Mouse (Mus musculus) bone marrow macrophage, adult 2 months (primary cell): ENCODE data around the gene Gm3033. TPM values are rescaled to one million over a fixed set of nuclear protein-coding genes. Genes with fewer than 3 reads are reported as not detected.
"Not testable (repeated sequence)": the region's sequence is repeated elsewhere in the genome, so short reads cannot be mapped to it uniquely, and the experiment has no call there.

Experiments
- H3K27ac ChIP-seq: 2 replicates; pipeline ENCODE4 v1.5.1; 2012; ENCODE audit warnings: low read depth, low read length; ENCODE audit not compliant: insufficient read depth
- H3K4me1 ChIP-seq: 2 replicates; pipeline ENCODE4 v1.6.1; 2012; ENCODE audit warnings: low read length; ENCODE audit not compliant: control insufficient read depth, insufficient read depth
- H3K4me3 ChIP-seq: 2 replicates; pipeline ENCODE4 v1.5.1; 2012; ENCODE audit warnings: mild to moderate bottlenecking, low read length, moderate library complexity; ENCODE audit not compliant: insufficient read depth
- polyA plus RNA-seq: library from polyadenylated mRNA; stranded (reverse); fragments of >200 nt; gene quantifications from 2 replicates; pipeline ENCODE4 v1.2.4, GENCODE M21; 2012; ENCODE audit not compliant: missing spikeins, insufficient read depth, insufficient read length

Gene Gm3033
- not detected in 2 replicates for polyA plus RNA-seq

GRCm38 (mm10) chr14:3845945-3846344 lies at the start of gene Gm3033:
Gene Gm3033 (plus strand): TSS chr14:3846245.
- H3K27ac ChIP-seq, H3K4me3 ChIP-seq, H3K4me1 ChIP-seq: not testable (repeated sequence)

GRCm38 (mm10) chr14:3809774-3810173 lies 36.3 kb upstream of the Gm3033 start, which contains the start of gene Gm3002:
Gene Gm3002 (plus strand): TSS chr14:3810074.
- not testable (repeated sequence) for H3K4me3 ChIP-seq, H3K27ac ChIP-seq, H3K4me1 ChIP-seq

DNA sequence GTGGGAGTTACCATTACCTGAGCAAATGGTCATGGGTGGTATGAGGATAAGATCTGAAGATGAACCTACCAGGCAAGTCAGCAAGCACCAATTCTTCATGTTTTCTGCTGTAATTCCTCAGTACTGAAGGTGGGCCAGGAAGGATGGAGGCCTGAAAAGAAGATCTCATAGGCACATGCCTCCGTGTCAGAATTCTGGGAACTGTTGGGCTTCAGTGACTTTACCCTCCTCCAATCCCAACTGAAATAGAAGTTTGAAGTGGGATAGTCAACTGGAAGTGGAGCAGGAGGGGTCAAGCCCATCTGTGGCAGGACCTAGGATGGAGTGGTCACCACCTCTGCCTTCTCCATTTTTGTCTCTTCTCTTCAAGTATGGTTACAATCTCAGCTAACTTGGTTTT lies 37.8 kb downstream of the Gm3033 start, which contains the start of gene Gm2916:
Gene Gm2916, plus strand, starts transcription at position 301 of the 400 bp plus-strand sequence.
- not testable (repeated sequence) for H3K4me3 ChIP-seq, H3K4me1 ChIP-seq

More for the DNA sequence above, 37.8 kb downstream of the Gm3033 start, which contains the start of gene Gm2916:
- not testable (repeated sequence) for H3K27ac ChIP-seq

Other genes starting within 250 kb of the Gm3033 start
- not detected in 2 replicates for gene Gm3012, start 211.7 kb upstream of the Gm3033 start, polyA plus RNA-seq
- not detected in 2 replicates for gene Gm3020, start 194.2 kb upstream of the Gm3033 start, polyA plus RNA-seq
- gene Gm3043, start 157.5 kb upstream of the Gm3033 start, polyA plus RNA-seq = not detected in 2 replicates
- not detected in 2 replicates for gene Gm3002, start 36.2 kb upstream of the Gm3033 start, polyA plus RNA-seq
- gene Gm2916, start 37.9 kb downstream of the Gm3033 start, polyA plus RNA-seq = not detected in 2 replicates
- not detected in 2 replicates for gene Gm3029, start 85.5 kb downstream of the Gm3033 start, polyA plus RNA-seq
- not detected in 2 replicates for gene Gm3095, start 117.3 kb downstream of the Gm3033 start, polyA plus RNA-seq
- gene Gm3099, start 152.1 kb downstream of the Gm3033 start, polyA plus RNA-seq = not detected in 2 replicates
- gene Gm5796, start 177.7 kb downstream of the Gm3033 start, polyA plus RNA-seq = not detected in 2 replicates
- not detected in 2 replicates for gene Gm3115, start 237.9 kb downstream of the Gm3033 start, polyA plus RNA-seq